Mouse (Mus musculus) MEL (cell line): Measurements from ENCODE around the gene Psen2. TPM values are rescaled to one million over a fixed set of nuclear protein-coding genes. Genes with fewer than 3 reads are reported as not detected.

ENCODE experiments used
- DNase-seq: peaks from one replicate; pipeline ENCODE4 v3.0.0; 2011; ENCODE audit warnings: low read depth, low spot score
- H3K27ac ChIP-seq: 2 replicates; pipeline ENCODE4 v1.5.1; 2012; ENCODE audit warnings: low read depth, mild to moderate bottlenecking, control low read depth, low read length, moderate library complexity; ENCODE audit not compliant: control insufficient read depth
- H3K27me3 ChIP-seq, 2 experiments: fragments of 150-350 bp in 1 of 2; sonication (generic) in 1 of 2; 2 replicates each; pipeline ENCODE4 v1.6.1; 2012; ENCODE audit warnings: low read length in 2 of 2, mild to moderate bottlenecking in 2 of 2, improper control_type of control experiment in 1 of 2, moderate library complexity in 1 of 2; ENCODE audit not compliant: insufficient read depth in 2 of 2, control insufficient read depth in 1 of 2
- H3K36me3 ChIP-seq, 2 experiments: 2 replicates each; pipeline ENCODE4 v1.6.1; 2012 to 2014; ENCODE audit warnings: low read length in 2 of 2, improper control_type of control experiment in 1 of 2, inconsistent platforms in 1 of 2, mild to moderate bottlenecking in 1 of 2; ENCODE audit not compliant: insufficient read depth in 2 of 2, control insufficient read depth in 1 of 2
- H3K4me1 ChIP-seq, 2 experiments: fragments of 150-350 bp in 1 of 2; sonication (generic) in 1 of 2; 2 replicates each; pipeline ENCODE4 v1.6.1; 2012; ENCODE audit warnings: low read length in 2 of 2, improper control_type of control experiment in 1 of 2, mild to moderate bottlenecking in 1 of 2; ENCODE audit not compliant: insufficient read depth in 2 of 2, control insufficient read depth in 1 of 2
- H3K4me3 ChIP-seq, 2 experiments: fragments of 150-350 bp in 1 of 2; sonication (generic) in 1 of 2; 2 replicates each; pipeline ENCODE4 v1.5.1; 2012; ENCODE audit warnings: low read depth in 2 of 2, low read length in 2 of 2, mild to moderate bottlenecking in 2 of 2, moderate library complexity in 2 of 2, control low read depth in 1 of 2, improper control_type of control experiment in 1 of 2; ENCODE audit not compliant: control insufficient read depth in 1 of 2, insufficient read depth in 1 of 2
- H3K79me2 ChIP-seq: 2 replicates; pipeline ENCODE4 v1.6.1; 2012; ENCODE audit warnings: mild to moderate bottlenecking, low read length, moderate library complexity; ENCODE audit not compliant: control insufficient read depth, poor library complexity, insufficient read depth
- H3K9ac ChIP-seq: 2 replicates; pipeline ENCODE4 v1.6.1; 2012; ENCODE audit warnings: low read depth, mild to moderate bottlenecking, control low read depth, low read length, moderate library complexity; ENCODE audit not compliant: control insufficient read depth, poor library complexity, severe bottlenecking
- H3K9me3 ChIP-seq: fragments of 150-350 bp; sonication (generic); replicated peaks from 2 replicates; pipeline ENCODE4 v1.6.1; 2012; ENCODE audit warnings: mild to moderate bottlenecking, low read length, improper control_type of control experiment, moderate library complexity; ENCODE audit not compliant: insufficient read depth
- BHLHE40 ChIP-seq: IDR thresholded peaks from 2 replicates; pipeline ENCODE4 v1.6.1; 2012; ENCODE audit warnings: low read depth, mild to moderate bottlenecking, inconsistent platforms, low read length, improper control_type of control experiment, borderline replicate concordance
- CHD1 ChIP-seq: IDR thresholded peaks from 2 replicates; pipeline ENCODE4 v1.6.1; 2012; ENCODE audit warnings: low read depth, mild to moderate bottlenecking, inconsistent platforms, low read length, improper control_type of control experiment
- CHD2 ChIP-seq: IDR thresholded peaks from 2 replicates; pipeline ENCODE4 v1.6.1; 2011; ENCODE audit warnings: low read length, improper control_type of control experiment
- CTCF ChIP-seq, 3 experiments: IDR thresholded peaks in 2 of 3; conservative IDR thresholded peaks in 1 of 3; 2 replicates each; pipeline ENCODE4 v1.5.1; 2011 to 2012; ENCODE audit warnings: low read length in 3 of 3, low read depth in 2 of 3, mild to moderate bottlenecking in 2 of 3, improper control_type of control experiment in 1 of 3, inconsistent platforms in 1 of 3, mixed read lengths in 1 of 3, moderate library complexity in 1 of 3; ENCODE audit not compliant: control insufficient read depth in 1 of 3, insufficient read depth in 1 of 3, poor library complexity in 1 of 3, severe bottlenecking in 1 of 3
- ELF1 ChIP-seq: IDR thresholded peaks from 2 replicates; pipeline ENCODE4 v1.6.1; 2014; ENCODE audit warnings: low read depth, mild to moderate bottlenecking, inconsistent platforms, low read length, improper control_type of control experiment, moderate library complexity
- EP300 ChIP-seq, 2 experiments: IDR thresholded peaks; 2 replicates each; pipeline ENCODE4 v1.6.1; 2011; ENCODE audit warnings: improper control_type of control experiment in 2 of 2, low read length in 2 of 2, low read depth in 1 of 2, mild to moderate bottlenecking in 1 of 2
- ETS1 ChIP-seq: IDR thresholded peaks from 2 replicates; pipeline ENCODE4 v1.6.1; 2012; ENCODE audit warnings: low read depth, mild to moderate bottlenecking, inconsistent platforms, low read length, improper control_type of control experiment, moderate library complexity
- JUND ChIP-seq: IDR thresholded peaks from 2 replicates; pipeline ENCODE4 v1.6.1; 2011; ENCODE audit warnings: low read depth, mild to moderate bottlenecking, improper control_type of control experiment, low read length
- KAT2A ChIP-seq: conservative IDR thresholded peaks from 2 replicates; pipeline ENCODE4 v1.6.1; 2012; ENCODE audit warnings: low read depth, low read length, improper control_type of control experiment, inconsistent platforms
- MAFK ChIP-seq: IDR thresholded peaks from 2 replicates; pipeline ENCODE4 v1.6.1; 2011; ENCODE audit warnings: low read depth, mild to moderate bottlenecking, low read length, improper control_type of control experiment, borderline replicate concordance
- MAZ ChIP-seq: IDR thresholded peaks from 2 replicates; pipeline ENCODE4 v1.6.1; 2012; ENCODE audit warnings: low read depth, mild to moderate bottlenecking, inconsistent platforms, low read length, improper control_type of control experiment
- MEF2A ChIP-seq: IDR thresholded peaks from 2 replicates; pipeline ENCODE4 v1.6.1; 2014; ENCODE audit warnings: low read depth, mild to moderate bottlenecking, inconsistent platforms, low read length, improper control_type of control experiment; ENCODE audit not compliant: poor library complexity, insufficient replicate concordance, severe bottlenecking; ENCODE audit errors: extremely low read depth
- MXI1 ChIP-seq: IDR thresholded peaks from 2 replicates; pipeline ENCODE4 v1.6.1; 2011; ENCODE audit warnings: mild to moderate bottlenecking, low read depth, low read length, improper control_type of control experiment
- NELFE ChIP-seq: IDR thresholded peaks from 2 replicates; pipeline ENCODE4 v1.6.1; 2011; ENCODE audit warnings: low read depth, low read length, improper control_type of control experiment
- POLR2AphosphoS2 ChIP-seq: IDR thresholded peaks from 2 replicates; pipeline ENCODE4 v1.6.1; 2011; ENCODE audit warnings: low read length, improper control_type of control experiment
- POLR2AphosphoS5 ChIP-seq: IDR thresholded peaks from 2 replicates; pipeline ENCODE4 v1.6.1; 2012; ENCODE audit warnings: low read depth, borderline replicate concordance, mild to moderate bottlenecking, inconsistent platforms, low read length, moderate library complexity, mixed read lengths
- SIN3A ChIP-seq: IDR thresholded peaks from 2 replicates; pipeline ENCODE4 v1.6.1; 2012; ENCODE audit warnings: low read length, improper control_type of control experiment, inconsistent platforms
- SMC3 ChIP-seq: IDR thresholded peaks from 2 replicates; pipeline ENCODE4 v1.6.1; 2011; ENCODE audit warnings: low read depth, low read length, improper control_type of control experiment
- TBP ChIP-seq: IDR thresholded peaks from 2 replicates; pipeline ENCODE4 v1.8.0; 2011; ENCODE audit warnings: low read depth, low read length, improper control_type of control experiment
- UBTF ChIP-seq: IDR thresholded peaks from 2 replicates; pipeline ENCODE4 v1.6.1; 2012; ENCODE audit warnings: low read depth, mild to moderate bottlenecking, inconsistent platforms, low read length, improper control_type of control experiment, moderate library complexity, borderline replicate concordance; ENCODE audit not compliant: insufficient read depth
- USF1 ChIP-seq: IDR thresholded peaks from 2 replicates; pipeline ENCODE4 v1.6.1; 2014; ENCODE audit warnings: low read depth, mild to moderate bottlenecking, inconsistent platforms, low read length, improper control_type of control experiment, moderate library complexity
- USF2 ChIP-seq, 2 experiments: IDR thresholded peaks; 2 replicates each; pipeline ENCODE4 v1.6.1; 2011 to 2012; ENCODE audit warnings: improper control_type of control experiment in 2 of 2, low read length in 2 of 2, borderline replicate concordance in 1 of 2, inconsistent platforms in 1 of 2, low read depth in 1 of 2, mild to moderate bottlenecking in 1 of 2; ENCODE audit not compliant: insufficient read depth in 1 of 2
- ZC3H11A ChIP-seq: IDR thresholded peaks from 2 replicates; pipeline ENCODE4 v1.6.1; 2012; ENCODE audit warnings: low read depth, mild to moderate bottlenecking, inconsistent platforms, low read length, improper control_type of control experiment
- ZKSCAN1 ChIP-seq: IDR thresholded peaks from 2 replicates; pipeline ENCODE4 v1.6.1; 2012; ENCODE audit warnings: low read depth, mild to moderate bottlenecking, inconsistent platforms, low read length, improper control_type of control experiment, moderate library complexity
- polyA plus RNA-seq, 2 experiments: library from polyadenylated mRNA; stranded (reverse) in 1 of 2; unstranded in 1 of 2; fragments of >175 nt in 1 of 2; fragments of >200 nt in 1 of 2; gene quantifications; 2 replicates each; pipeline versions ENCODE4 v1.2.1 to v1.2.4; 2012; ENCODE audit warnings: low replicate concordance in 2 of 2, low read depth in 1 of 2; ENCODE audit not compliant: insufficient read length in 2 of 2, insufficient read depth in 1 of 2, missing spikeins in 1 of 2
- total RNA-seq: library from RNA; depleted of rRNA; stranded (reverse); fragments of 300-350 nt; gene quantifications from 2 replicates; pipeline ENCODE4 v1.2.3, GENCODE M21; 2012

Psen2 gene
- total and polyA plus RNA-seq, 3 experiments = 35.0 to 39.2 TPM; not detected in 1

DNA sequence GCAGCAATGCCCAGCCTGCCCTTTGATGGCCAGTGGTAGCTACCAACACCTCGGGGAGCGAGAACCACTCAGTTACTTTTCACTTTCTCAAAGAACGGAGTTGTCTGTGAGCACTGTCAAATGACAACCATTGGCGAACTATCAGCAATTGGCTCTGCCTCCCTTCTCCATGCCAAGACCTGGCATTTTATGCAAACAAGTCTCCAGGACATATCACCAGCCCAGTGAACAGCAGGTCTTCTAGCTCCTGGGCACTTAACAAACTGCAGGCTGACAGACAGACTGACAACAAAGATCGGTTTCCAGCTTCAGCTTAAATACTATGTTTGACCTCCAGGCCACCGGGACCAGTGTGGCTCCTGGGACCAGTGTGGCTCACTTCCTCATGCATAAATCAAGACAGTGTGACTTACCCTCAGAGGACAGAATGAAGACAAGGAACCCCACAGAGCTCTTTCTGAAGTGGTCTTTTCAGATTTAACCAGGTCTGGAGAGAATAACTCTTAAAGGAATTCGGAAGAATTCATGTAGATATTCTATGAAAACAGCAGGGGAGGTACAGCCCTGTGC lies 71.5 kb downstream of the Psen2 start:
- Histone ChIP-seq H3K4me3 (no peak overlapping the region), H3K27me3 (peaks cover 2 to 9% of the 10 kb centered on the region in 2 experiments; a peak in 3 of 4 replicates), H3K9ac (no peak overlapping the region), H3K9me3 (no peaks in the 10 kb centered on the region), H3K27ac (no peak overlapping the region), H3K36me3 (peaks cover 0 to 6% of the 10 kb centered on the region in 2 experiments; a peak in 1 of 4 replicates), H3K79me2 (no peaks in the 10 kb centered on the region), H3K4me1 (0 out of 4 replicates have a peak, but pooled peaks cover 0 to 5% of the 10 kb centered on the region in 2 experiments)
- no peak for TF ChIP-seq ELF1
- no peak for TF ChIP-seq NELFE
- no peak for TF ChIP-seq TBP
- no peak for TF ChIP-seq ZC3H11A
- TF ChIP-seq ZKSCAN1 = no peak
- DNase-seq = no peak

- DNase-seq = no peak
- Histone ChIP-seq H3K9ac (no peak overlapping the region), H3K4me1 (0 out of 4 replicates have a peak, but pooled peaks cover 0 to 5% of the 10 kb centered on the region in 2 experiments), H3K36me3 (peaks cover 0 to 2% of the 10 kb centered on the region in 2 experiments; a peak in 1 of 4 replicates), H3K79me2 (no peaks in the 10 kb centered on the region), H3K27me3 (peaks cover 2 to 9% of the 10 kb centered on the region in 2 experiments; a peak in 3 of 4 replicates), H3K27ac (no peak overlapping the region), H3K4me3 (no peak overlapping the region), H3K9me3 (no peaks in the 10 kb centered on the region)
- TF ChIP-seq EP300 (IDR thresholded peaks at IDR 0.05; ENCODE audit: low read depth in 1 of 2, low read length in 2 of 2) = no peak
- no peak for TF ChIP-seq POLR2AphosphoS2
- no peak for TF ChIP-seq JUND
- no peak for TF ChIP-seq MXI1
- TF ChIP-seq USF2 (IDR thresholded peaks at IDR 0.05; ENCODE audit: borderline replicate concordance in 1 of 2, insufficient read depth in 1 of 2, low read depth in 1 of 2, low read length in 2 of 2) = no peak
- no peak for TF ChIP-seq BHLHE40
- no peak for TF ChIP-seq MEF2A
Observed at GRCm38 (mm10) chr1:180191112-180191511, 72.1 kb downstream of the Psen2 start.

GRCm38 (mm10) chr1:180188951-180189350 lies 74.3 kb downstream of the Psen2 start:
- no peaks in the 10 kb centered on the region for H3K9me3 ChIP-seq
- H3K4me1 ChIP-seq = no peaks in the 10 kb centered on the region
- DNase-seq = no peak
- H3K27ac ChIP-seq = no peak overlapping the region
- peaks cover 2 to 9% of the 10 kb centered on the region in 2 experiments; a peak in 3 of 4 replicates for H3K27me3 ChIP-seq
- H3K4me3 ChIP-seq = no peak overlapping the region
- H3K36me3 ChIP-seq = no peaks in the 10 kb centered on the region
- H3K79me2 ChIP-seq = no peaks in the 10 kb centered on the region
- no peak overlapping the region for H3K9ac ChIP-seq
- TF ChIP-seq TBP (no peak), KAT2A (no peak), CHD2 (no peak), UBTF (no peak), POLR2AphosphoS2 (no peak), MAFK (no peak), ZC3H11A (no peak), USF1 (no peak), ZKSCAN1 (no peak), SMC3 (no peak), SIN3A (no peak), NELFE (no peak), POLR2AphosphoS5 (no peak), CHD1 (no peak), ETS1 (no peak), CTCF (IDR thresholded peaks at IDR 0.05 in 2 of 3, conservative IDR thresholded peaks at IDR 0.05 in 1 of 3; ENCODE audit: control insufficient read depth in 1 of 3, insufficient read depth in 1 of 3, low read depth in 2 of 3, low read length in 3 of 3, poor library complexity in 1 of 3, severe bottlenecking in 1 of 3) (no peak), MAZ (no peak)
